9 mouse cellular contexts compared by ENCODE assay signal in the genomic region with DNA sequence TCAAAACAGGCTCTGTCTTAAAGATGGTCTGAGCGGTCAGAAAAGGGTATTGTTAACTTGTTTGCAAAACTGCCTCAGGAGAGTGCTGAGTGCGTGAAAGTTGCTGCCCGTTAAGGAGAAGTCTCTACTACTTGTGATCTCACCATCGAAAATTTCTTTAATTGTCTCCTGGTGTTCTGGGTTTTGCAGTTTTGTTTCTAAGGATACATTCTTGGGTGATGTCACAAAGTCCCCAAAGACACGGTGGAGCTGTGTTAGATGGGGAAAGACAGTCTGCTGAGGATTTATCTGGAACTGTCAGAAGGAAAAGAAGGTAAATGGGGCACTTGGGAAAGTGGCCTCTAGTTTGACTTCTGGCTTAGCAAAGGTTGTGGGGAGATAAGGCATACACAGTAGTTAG.
DNase-seq lines count a peak whose midpoint lies in the region; ATAC-seq and TF ChIP-seq lines count a peak whose summit lies in the region.
"Had no signal": no experiment of that assay in that cellular context is flagged by ENCODE, and none has a peak within 500 bp of the region (broad histone marks: within the 10 kb centered on the region; RNA-seq: fewer than 3 reads in every experiment).

No protein-coding gene starts in this region.

- H3K9ac ChIP-seq in lung, embryonic 15.5 days: no peak overlapping the region
- H3K9ac ChIP-seq in intestine, postnatal 0 days (ENCODE audit: low read depth, low read length): no peak overlapping the region
- H3K9ac ChIP-seq in stomach, embryonic 16.5 days (ENCODE audit: low read length): no peak overlapping the region

- no peaks in the 10 kb centered on the region for H3K36me3 ChIP-seq in lung, embryonic 15.5 days
- H3K36me3 ChIP-seq in embryonic facial prominence, embryonic 10.5 days (replicated peaks): no peaks in the 10 kb centered on the region
- no peaks in the 10 kb centered on the region for H3K36me3 ChIP-seq in intestine, postnatal 0 days (ENCODE audit: control insufficient read depth, insufficient read depth)
- H3K36me3 ChIP-seq in stomach, embryonic 16.5 days (ENCODE audit: control insufficient read depth, insufficient read depth, low read length): no peaks in the 10 kb centered on the region
- H3K36me3 ChIP-seq: midbrain, embryonic 10.5 days had no signal

- peaks cover 31% of the 10 kb centered on the region for H3K4me1 ChIP-seq in lung, embryonic 15.5 days
- peaks cover 50% of the 10 kb centered on the region for H3K4me1 ChIP-seq in embryonic facial prominence, embryonic 10.5 days
- peaks cover 13% of the 10 kb centered on the region for H3K4me1 ChIP-seq in intestine, postnatal 0 days (replicated peaks; ENCODE audit: control insufficient read depth, insufficient read depth, low read length)
- H3K4me1 ChIP-seq in stomach, embryonic 16.5 days (ENCODE audit: control insufficient read depth, insufficient read depth, low read length): peaks cover 11% of the 10 kb centered on the region

- no peaks in the 10 kb centered on the region for H3K9me3 ChIP-seq in lung, embryonic 15.5 days
- H3K9me3 ChIP-seq in embryonic facial prominence, embryonic 10.5 days: no peaks in the 10 kb centered on the region
- H3K9me3 ChIP-seq in intestine, postnatal 0 days (ENCODE audit: control insufficient read depth): no peaks in the 10 kb centered on the region
- no peaks in the 10 kb centered on the region for H3K9me3 ChIP-seq in stomach, embryonic 16.5 days (replicated peaks; ENCODE audit: control insufficient read depth, low read length)
- H3K9me3 ChIP-seq: midbrain, embryonic 10.5 days had no signal

- no peak for TF ChIP-seq CTCF in intestine, postnatal 0 days (IDR thresholded peaks at IDR 0.05; ENCODE audit: low read depth)

- H3K27me3 ChIP-seq in lung, embryonic 15.5 days: no peaks in the 10 kb centered on the region
- H3K27me3 ChIP-seq in embryonic facial prominence, embryonic 10.5 days (replicated peaks; ENCODE audit: low read depth, poor library complexity, severe bottlenecking): peaks cover 14% of the 10 kb centered on the region; the same call in 1 of the 2 replicates
- no peaks in the 10 kb centered on the region for H3K27me3 ChIP-seq in intestine, postnatal 0 days (replicated peaks; ENCODE audit: control insufficient read depth, insufficient read depth, low read length)
- no peaks in the 10 kb centered on the region for H3K27me3 ChIP-seq in stomach, embryonic 16.5 days (ENCODE audit: control insufficient read depth, insufficient read depth, low read length)

- ATAC-seq in lung, embryonic 15.5 days (ENCODE audit: borderline replicate concordance, extremely low read depth, low FRiP score, low TSS enrichment): no peak
- ATAC-seq in intestine, postnatal 0 days: no peak
- ATAC-seq in stomach, embryonic 16.5 days (ENCODE audit: insufficient read depth, low FRiP score): no peak

- no peak for DNase-seq in lung, postnatal 4 days
- no peak for DNase-seq in embryonic facial prominence, embryonic 10.5 days (ENCODE audit: low spot score)
- no peak for DNase-seq in adrenal gland, postnatal 14 days
- DNase-seq in layer of hippocampus, postnatal 10 days (ENCODE audit: low spot score in 2 of 2): no peak
- DNase-seq: kidney, adult 2 months had no signal

- no peak overlapping the region for H3K4me3 ChIP-seq in lung, embryonic 15.5 days
- no peak overlapping the region for H3K4me3 ChIP-seq in embryonic facial prominence, embryonic 10.5 days
- no peak overlapping the region for H3K4me3 ChIP-seq in intestine, postnatal 0 days (ENCODE audit: low read depth, low read length)
- H3K4me3 ChIP-seq in stomach, embryonic 16.5 days (replicated peaks; ENCODE audit: low read length): no peak overlapping the region
- H3K4me3 ChIP-seq: midbrain, embryonic 10.5 days had no signal

- H3K4me2 ChIP-seq in lung, embryonic 15.5 days: no peak overlapping the region
- H3K4me2 ChIP-seq in intestine, postnatal 0 days (replicated peaks; ENCODE audit: low read depth): no peak overlapping the region
- no peak overlapping the region for H3K4me2 ChIP-seq in stomach, embryonic 16.5 days (ENCODE audit: low read depth, low read length)

- 0 out of 2 replicates have a peak overlapping the region, but pooled peaks have one; percentile 31 for H3K27ac ChIP-seq in lung, embryonic 15.5 days
- 0 out of 2 replicates have a peak overlapping the region, but pooled peaks have one; percentile 45 for H3K27ac ChIP-seq in embryonic facial prominence, embryonic 10.5 days (replicated peaks)
- peak overlapping the region; percentile 54; the same call in 1 of the 2 replicates for H3K27ac ChIP-seq in intestine, postnatal 0 days (ENCODE audit: low read depth, low read length)
- H3K27ac ChIP-seq in stomach, embryonic 16.5 days (ENCODE audit: low read length): peak overlapping the region; percentile 63
- H3K27ac ChIP-seq: midbrain, embryonic 10.5 days had no signal

- WGBS in lung, embryonic 15.5 days: 43% methylated on average over 5 of the region's 5 CpGs
- 43% methylated on average over 5 of the region's 5 CpGs for WGBS in embryonic facial prominence, embryonic 10.5 days
- 50% methylated on average over 5 of the region's 5 CpGs for WGBS in intestine, postnatal 0 days
- WGBS in stomach, embryonic 16.5 days: 57% methylated on average over 5 of the region's 5 CpGs
